26 mouse cellular contexts compared by ENCODE assay signal in genomic region chr11:99091666-99092065, GRCm38 (mm10). TPM values are rescaled to one million over a fixed set of nuclear protein-coding genes. Genes with fewer than 3 reads are reported as not detected.
DNase-seq lines count a peak whose midpoint lies in the region; ATAC-seq and TF ChIP-seq lines count a peak whose summit lies in the region.
"Had no signal": no experiment of that assay in that cellular context is flagged by ENCODE, and none has a peak within 500 bp of the region (broad histone marks: within the 10 kb centered on the region; RNA-seq: fewer than 3 reads in every experiment).

No protein-coding gene starts in this region.

- H3K4me1 ChIP-seq in MEL (ENCODE audit: control insufficient read depth in 1 of 2, insufficient read depth in 2 of 2, low read length in 2 of 2): peaks cover 5 to 24% of the 10 kb centered on the region in 2 experiments
- H3K4me1 ChIP-seq: forebrain, embryonic 12.5 days had no signal

- intact Hi-C loops in left cerebral cortex, postnatal 36 days (cut with DNase I): no loop called here

- TF ChIP-seq POLR2A in MEL (IDR thresholded peaks at IDR 0.05; ENCODE audit: control insufficient read depth in 1 of 2, insufficient read depth in 1 of 2, low read depth in 1 of 2, low read length in 2 of 2, poor library complexity in 1 of 2): no peak

- DNase-seq in CD4-positive, CD25-positive, alpha-beta regulatory T cell, adult 2 months (ENCODE audit: low read depth, low spot score): peak; percentile 59
- peak; percentile 19 for DNase-seq in CD4-positive helper T cell, adult 2 months (ENCODE audit: low read depth, low spot score)
- DNase-seq in MEL (ENCODE audit: low read depth, low spot score) (peak; percentile 42), ZHBTc4 (ENCODE audit: low read depth, low spot score) (peak; percentile 72)
- DNase-seq in thymus, adult 18-20 months: no peak
- DNase-seq in cerebellum, adult 11 months: no peak
- no peak for DNase-seq in left cerebral cortex, postnatal 36 days (ENCODE audit: low spot score in 2 of 2)
- DNase-seq: adrenal gland, adult 8-10 months; adrenal gland, postnatal 14 days; adrenal gland, postnatal 36 days; B cell, adult 2 months; cerebellum, adult 18-20 months; cerebellum, adult 8-10 months; cerebellum, adult 9-11 months; cerebellum, postnatal 14 days; cerebellum, postnatal 36 days; embryo, embryonic 11 days had no signal

- H3K27me3 ChIP-seq in MEL (ENCODE audit: control insufficient read depth in 1 of 2, insufficient read depth in 2 of 2, low read length in 2 of 2): no peaks in the 10 kb centered on the region
- H3K27me3 ChIP-seq: embryonic facial prominence, embryonic 13.5 days; embryonic facial prominence, embryonic 15.5 days; forebrain, embryonic 12.5 days had no signal

- no peaks in the 10 kb centered on the region for H3K79me2 ChIP-seq in MEL (ENCODE audit: control insufficient read depth, insufficient read depth, low read length, poor library complexity)

- H3K9ac ChIP-seq in MEL (ENCODE audit: control insufficient read depth, low read depth, low read length, poor library complexity, severe bottlenecking): no peak overlapping the region
- H3K9ac ChIP-seq: embryonic facial prominence, embryonic 13.5 days; embryonic facial prominence, embryonic 15.5 days; forebrain, embryonic 12.5 days had no signal

- TF ChIP-seq RAD21 in MEL (IDR thresholded peaks at IDR 0.05; ENCODE audit: low read depth, low read length): no peak

- TF ChIP-seq CTCF in MEL (IDR thresholded peaks at IDR 0.05 in 2 of 3, conservative IDR thresholded peaks at IDR 0.05 in 1 of 3; ENCODE audit: control insufficient read depth in 1 of 3, insufficient read depth in 1 of 3, low read depth in 2 of 3, low read length in 3 of 3, poor library complexity in 1 of 3, severe bottlenecking in 1 of 3): no peak

- no peak overlapping the region for H3K27ac ChIP-seq in MEL (ENCODE audit: control insufficient read depth, low read depth, low read length)
- H3K27ac ChIP-seq: embryonic facial prominence, embryonic 13.5 days; embryonic facial prominence, embryonic 15.5 days; forebrain, embryonic 10.5 days; forebrain, embryonic 12.5 days had no signal

- no peaks in the 10 kb centered on the region for H3K9me3 ChIP-seq in MEL (replicated peaks; ENCODE audit: insufficient read depth, low read length)
- H3K9me3 ChIP-seq: embryonic facial prominence, embryonic 13.5 days; embryonic facial prominence, embryonic 15.5 days had no signal

- ATAC-seq in CD4-positive, CD25-positive, alpha-beta regulatory T cell, adult 4 months: no peak
- ATAC-seq: forebrain, embryonic 14.5 days; forebrain, embryonic 16.5 days had no signal

- TF ChIP-seq EP300 in MEL (IDR thresholded peaks at IDR 0.05; ENCODE audit: low read depth in 1 of 2, low read length in 2 of 2): no peak

- H3K36me3 ChIP-seq in MEL (ENCODE audit: control insufficient read depth in 1 of 2, insufficient read depth in 2 of 2, low read length in 2 of 2): peaks cover 0 to 12% of the 10 kb centered on the region in 2 experiments; a peak in 2 of 4 replicates
- H3K36me3 ChIP-seq: embryonic facial prominence, embryonic 13.5 days; embryonic facial prominence, embryonic 15.5 days; forebrain, embryonic 10.5 days; forebrain, embryonic 12.5 days; G1E had no signal

- no peak overlapping the region for H3K4me3 ChIP-seq in MEL (ENCODE audit: control insufficient read depth in 1 of 2, insufficient read depth in 1 of 2, low read depth in 2 of 2, low read length in 2 of 2)
- H3K4me3 ChIP-seq: embryonic facial prominence, embryonic 13.5 days; embryonic facial prominence, embryonic 15.5 days; erythroblast, embryonic 14.5 days; forebrain, embryonic 10.5 days; forebrain, embryonic 12.5 days had no signal

TF ChIP-seq in MEL, 35 proteins besides CTCF, POLR2A, EP300 and RAD21:
- TF ChIP-seq SIN3A (IDR thresholded peaks at IDR 0.05; ENCODE audit: low read length) (peak; percentile 56; the same call in 1 of the 2 replicates), MXI1 (IDR thresholded peaks at IDR 0.05; ENCODE audit: low read depth, low read length) (peak; percentile 44; the same call in 1 of the 2 replicates), GABPA (IDR thresholded peaks at IDR 0.05; ENCODE audit: low read depth, low read length) (no peak)

RNA-seq across cellular contexts. Expression of gene Tns4, which starts 2.6 kb away (rescaled TPM):
- polyA plus RNA-seq in CD4-positive, CD25-positive, alpha-beta regulatory T cell, adult 4 months (2017; shearing (Covaris generic)): under 1 TPM in 1 of 2 experiments, not detected in 1; 0.35 TPM
- not detected in 2 replicates for total RNA-seq in MEL (2012; rRNA removed)
- under 1 TPM in 1 of 2 experiments, not detected in 1; 0.03 TPM for polyA plus RNA-seq in MEL (2012; ENCODE audit: insufficient read depth in 1 of 2, insufficient read length in 2 of 2, low read depth in 1 of 2, low replicate concordance in 2 of 2, missing spikeins in 1 of 2)
- under 1 TPM; 0.45 to 0.54 TPM for total RNA-seq in left cerebral cortex, postnatal 36 days (2021)
- polyA plus RNA-seq: erythroblast, embryonic 14.5 days; forebrain, embryonic 16.5 days had no signal

RNA-seq across cellular contexts. Expression of gene Igfbp4, which starts 50.6 kb away (rescaled TPM):
- polyA plus RNA-seq in CD4-positive, CD25-positive, alpha-beta regulatory T cell, adult 4 months (2017; shearing (Covaris generic)): 10 to 100 TPM; 12.6 to 20.7 TPM
- total RNA-seq in MEL (2012; rRNA removed): 89.8 and 94.4 TPM in 2 replicates
- polyA plus RNA-seq in MEL (2012; ENCODE audit: insufficient read depth in 1 of 2, insufficient read length in 2 of 2, low read depth in 1 of 2, low replicate concordance in 2 of 2, missing spikeins in 1 of 2): 100 to 1,000 TPM in 1 of 2 experiments, not detected in 1; 221 TPM
- 10 to 100 TPM; 72.0 to 90.9 TPM for total RNA-seq in left cerebral cortex, postnatal 36 days (2021)

Comparison
In these comparisons a context has a peak if more than half of its experiments do, and no peak if none do; other contexts are left out.
1. DNase-seq: peak in CD4-positive, CD25-positive, alpha-beta regulatory T cell, adult 2 months (single experiment), CD4-positive helper T cell, adult 2 months (single experiment), MEL (single experiment) and ZHBTc4 (single experiment); none in thymus, adult 18-20 months (0 of 2), cerebellum, adult 11 months (single experiment) and left cerebral cortex, postnatal 36 days (0 of 2).